Mouse (Mus musculus): Measurements from ENCODE around the gene Hmga1. TPM values are rescaled to one million over a fixed set of nuclear protein-coding genes. Genes with fewer than 3 reads are reported as not detected.

Hmga1 gene
- polyA plus RNA-seq, 1 experiment from 2014 or later: 131 TPM

DNA sequence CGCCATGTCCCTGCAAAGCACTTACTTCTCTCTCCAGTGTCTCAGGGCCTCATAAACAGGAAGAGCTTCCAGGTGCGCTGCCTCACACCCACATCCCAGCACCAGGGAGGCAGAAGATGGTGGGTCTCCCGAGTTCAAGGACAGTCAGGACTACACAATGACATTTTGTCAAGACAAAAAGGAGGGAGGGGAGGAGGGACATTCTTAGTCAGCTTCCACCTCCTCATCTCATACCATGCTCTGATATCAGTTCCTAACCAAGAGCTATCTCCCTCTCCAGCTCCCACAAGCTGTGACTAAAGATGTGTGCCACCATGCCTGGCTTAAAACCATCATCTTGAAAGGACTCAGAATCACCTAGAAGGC, 55.2 kb downstream of the Hmga1 start:
- no peak overlapping the region for H3K4me2 ChIP-seq
- no peaks in the 10 kb centered on the region for H3K27me3 ChIP-seq
- 33% methylated on average over 3 of the region's 3 CpGs for WGBS (ENCODE audit: insufficient replicate concordance)
- no peaks in the 10 kb centered on the region for H3K9me3 ChIP-seq (replicated peaks)
- ATAC-seq (ENCODE audit: insufficient read depth): no peak
- no peak overlapping the region for H3K27ac ChIP-seq (replicated peaks)
- H3K36me3 ChIP-seq (replicated peaks): peaks cover 10% of the 10 kb centered on the region; the same call in 1 of the 2 replicates
- H3K9ac ChIP-seq: no peak overlapping the region
- no peak overlapping the region for H3K4me3 ChIP-seq (replicated peaks)
- peaks cover 34% of the 10 kb centered on the region for H3K4me1 ChIP-seq (replicated peaks)

DNA sequence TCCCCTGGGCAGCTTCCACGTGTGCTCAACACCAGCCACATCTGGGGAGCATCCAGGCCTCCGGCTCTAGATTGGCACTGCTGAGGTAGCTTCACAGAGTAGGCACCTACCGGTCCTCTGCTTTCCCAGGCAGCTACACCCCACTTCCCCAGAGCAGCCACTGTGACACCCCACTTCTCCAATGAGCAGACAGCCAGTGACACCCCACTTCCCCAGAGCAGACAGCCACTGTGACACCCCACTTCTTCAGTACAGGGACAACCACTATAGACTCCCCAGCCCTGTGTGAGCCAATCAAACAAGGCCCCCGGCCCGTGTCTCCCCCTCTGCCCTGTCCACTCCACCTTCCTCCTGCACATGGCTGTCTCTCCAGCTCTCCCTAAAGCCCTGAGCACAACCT, 55.7 kb downstream of the Hmga1 start:
- H3K27me3 ChIP-seq: no peaks in the 10 kb centered on the region
- peaks cover 13% of the 10 kb centered on the region; the same call in 1 of the 2 replicates for H3K36me3 ChIP-seq (replicated peaks)
- peaks cover 34% of the 10 kb centered on the region for H3K4me1 ChIP-seq (replicated peaks)
- WGBS (ENCODE audit: insufficient replicate concordance): 61% methylated on average over 5 of the region's 5 CpGs
- ATAC-seq (ENCODE audit: insufficient read depth): no peak
- no peak overlapping the region for H3K4me3 ChIP-seq (replicated peaks)
- H3K27ac ChIP-seq (replicated peaks): no peak overlapping the region
- H3K9ac ChIP-seq: no peak overlapping the region
- no peak overlapping the region for H3K4me2 ChIP-seq
- H3K9me3 ChIP-seq (replicated peaks): no peaks in the 10 kb centered on the region

DNA sequence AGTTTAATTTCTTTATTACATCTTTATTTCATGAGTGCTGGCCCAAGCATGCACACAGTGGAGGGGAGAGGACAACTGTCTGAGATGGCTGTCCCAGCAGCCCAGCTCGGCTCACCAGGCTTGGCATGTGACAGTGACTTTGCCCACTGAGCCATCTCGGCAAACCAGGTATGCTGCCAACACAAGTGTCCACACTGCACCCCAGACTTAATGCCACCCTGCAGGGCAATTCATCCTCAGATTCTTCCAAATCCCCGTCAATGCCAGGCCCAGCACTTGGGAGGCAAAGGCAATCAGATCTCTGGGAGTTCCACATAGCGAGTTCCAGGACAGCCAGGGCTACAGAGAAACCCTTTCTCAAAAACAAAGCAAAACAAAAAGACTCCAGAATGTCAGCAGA, 56.7 kb downstream of the Hmga1 start:
- no peak overlapping the region for H3K9ac ChIP-seq
- no peak for ATAC-seq (ENCODE audit: insufficient read depth)
- no peaks in the 10 kb centered on the region for H3K27me3 ChIP-seq
- no peak overlapping the region for H3K4me3 ChIP-seq (replicated peaks)
- H3K4me2 ChIP-seq: no peak overlapping the region
- WGBS (ENCODE audit: insufficient replicate concordance): 71% methylated on average over 4 of the region's 4 CpGs
- H3K9me3 ChIP-seq (replicated peaks): no peaks in the 10 kb centered on the region
- H3K4me1 ChIP-seq (replicated peaks): peaks cover 34% of the 10 kb centered on the region
- H3K36me3 ChIP-seq (replicated peaks): peaks cover 18% of the 10 kb centered on the region
- no peak overlapping the region for H3K27ac ChIP-seq (replicated peaks)

Other genes with a start within 250 kb of the Hmga1 start
- 0.02 TPM in 1 of 2 replicates, not detected in the other for gene Grm4, start 35.1 kb upstream of the Hmga1 start, polyA plus RNA-seq (2015; fragmentation: Nextera tagmentation; extraction: Ambion mirVana)
- gene AI413582, start 9.3 kb downstream of the Hmga1 start, polyA plus RNA-seq (2015; fragmentation: Nextera tagmentation; extraction: Ambion mirVana): 12.3 and 13.9 TPM in 2 replicates
- 23.2 and 26.1 TPM in 2 replicates for gene Nudt3, start 67.0 kb downstream of the Hmga1 start, polyA plus RNA-seq (2015; fragmentation: Nextera tagmentation; extraction: Ambion mirVana)
- not detected in 2 replicates for gene RPS10-NUDT3, start 78.7 kb downstream of the Hmga1 start, polyA plus RNA-seq (2015; fragmentation: Nextera tagmentation; extraction: Ambion mirVana)
- gene Rps10, start 80.2 kb downstream of the Hmga1 start, polyA plus RNA-seq (2015; fragmentation: Nextera tagmentation; extraction: Ambion mirVana): 435 and 496 TPM in 2 replicates
- 0.13 and 0.24 TPM in 2 replicates for gene Pacsin1, start 99.0 kb downstream of the Hmga1 start, polyA plus RNA-seq (2015; fragmentation: Nextera tagmentation; extraction: Ambion mirVana)
- 0.18 TPM in 1 of 2 replicates, not detected in the other for gene Spdef, start 172.5 kb downstream of the Hmga1 start, polyA plus RNA-seq (2015; fragmentation: Nextera tagmentation; extraction: Ambion mirVana)